ENCODE assay signal across 16 mouse cellular contexts in the genomic region with DNA sequence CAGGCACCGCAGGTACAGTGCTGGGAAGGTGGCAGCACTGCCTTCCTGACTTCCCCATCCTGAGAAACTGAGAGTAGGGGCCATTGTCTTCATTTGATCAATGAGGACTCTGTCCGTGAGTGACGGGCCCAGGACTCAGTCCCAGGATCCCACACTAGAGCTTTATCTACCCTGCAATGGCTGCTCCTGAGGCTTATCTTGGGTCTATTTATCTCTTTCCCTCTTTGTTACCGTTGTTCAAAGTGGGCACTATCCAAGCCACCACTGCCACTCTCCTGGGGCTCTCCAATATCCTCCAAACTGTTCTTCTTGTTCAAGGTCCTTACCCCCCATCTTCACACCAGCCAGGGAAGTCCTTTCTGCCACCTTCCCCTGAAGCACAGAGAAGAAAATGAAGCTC. TPM values are rescaled to one million over a fixed set of nuclear protein-coding genes. Genes with fewer than 3 reads are reported as not detected.
DNase-seq lines count a peak whose midpoint lies in the region; ATAC-seq and TF ChIP-seq lines count a peak whose summit lies in the region.
"Had no signal": no experiment of that assay in that cellular context is flagged by ENCODE, and none has a peak within 500 bp of the region (broad histone marks: within the 10 kb centered on the region; RNA-seq: fewer than 3 reads in every experiment).

No protein-coding gene starts in this region.

- no peak overlapping the region for H3K4me2 ChIP-seq in intestine, postnatal 0 days (replicated peaks; ENCODE audit: low read depth)
- H3K4me2 ChIP-seq in forebrain, embryonic 13.5 days: no peak overlapping the region
- H3K4me2 ChIP-seq in stomach, postnatal 0 days (replicated peaks; ENCODE audit: low read depth): no peak overlapping the region
- H3K4me2 ChIP-seq: embryonic facial prominence, embryonic 13.5 days; heart, embryonic 11.5 days; midbrain, embryonic 11.5 days had no signal

- H3K27me3 ChIP-seq in heart, adult 2 months (ENCODE audit: control insufficient read depth, insufficient read depth, low read length): no peaks in the 10 kb centered on the region
- H3K27me3 ChIP-seq in liver, adult 2 months (ENCODE audit: control insufficient read depth, insufficient read depth, low read length): no peaks in the 10 kb centered on the region
- no peaks in the 10 kb centered on the region for H3K27me3 ChIP-seq in intestine, postnatal 0 days (replicated peaks; ENCODE audit: control insufficient read depth, insufficient read depth, low read length)
- no peaks in the 10 kb centered on the region for H3K27me3 ChIP-seq in forebrain, embryonic 13.5 days
- no peaks in the 10 kb centered on the region for H3K27me3 ChIP-seq in stomach, postnatal 0 days (ENCODE audit: control insufficient read depth, insufficient read depth, low read length)
- H3K27me3 ChIP-seq: CH12.LX had no signal

- H3K79me2 ChIP-seq in heart, adult 2 months (replicated peaks; ENCODE audit: control insufficient read depth, insufficient read depth, low read length): no peaks in the 10 kb centered on the region
- H3K79me2 ChIP-seq in liver, adult 2 months (ENCODE audit: control insufficient read depth, insufficient read depth, low read length): no peaks in the 10 kb centered on the region
- no peaks in the 10 kb centered on the region for H3K79me2 ChIP-seq in macrophage (ENCODE audit: inconsistent target)

- intact Hi-C loops in heart, adult 2 months (cut with DNase I): loop anchor here (1.0 kb wide), 1 partner anchor 18 kb away; no protein-coding TSS in a partner anchor
- intact Hi-C loops in heart, postnatal 36 days (cut with DNase I): loop anchor here (2.0 kb wide), 1 partner anchor 18 kb away; no protein-coding TSS in a partner anchor

- no peak for ATAC-seq in intestine, postnatal 0 days
- ATAC-seq in forebrain, embryonic 13.5 days: no peak
- no peak for ATAC-seq in stomach, postnatal 0 days (ENCODE audit: low FRiP score, low TSS enrichment)

- H3K27ac ChIP-seq in heart, adult 2 months: peak overlapping the region; percentile 78
- H3K27ac ChIP-seq in liver, adult 2 months (replicated peaks; ENCODE audit: insufficient read depth, low read depth, low read length): peak overlapping the region; percentile 14
- peak overlapping the region; percentile 85 for H3K27ac ChIP-seq in intestine, postnatal 0 days (ENCODE audit: low read depth, low read length)
- peak overlapping the region; percentile 68 for H3K27ac ChIP-seq in macrophage
- no peak overlapping the region for H3K27ac ChIP-seq in forebrain, embryonic 13.5 days
- H3K27ac ChIP-seq in stomach, postnatal 0 days (replicated peaks): no peak overlapping the region
- H3K27ac ChIP-seq: embryonic facial prominence, embryonic 13.5 days had no signal

- no peak for TF ChIP-seq EP300 in heart, adult 2 months (IDR thresholded peaks at IDR 0.05; ENCODE audit: insufficient read depth, low read depth, low read length)
- no peak for TF ChIP-seq EP300 in stomach, postnatal 0 days (optimal IDR thresholded peaks at IDR 0.05)

- no peaks in the 10 kb centered on the region for H3K36me3 ChIP-seq in heart, adult 2 months (ENCODE audit: control insufficient read depth, insufficient read depth, low read length)
- no peaks in the 10 kb centered on the region for H3K36me3 ChIP-seq in liver, adult 2 months (ENCODE audit: control insufficient read depth, insufficient read depth, low read length)
- H3K36me3 ChIP-seq in intestine, postnatal 0 days (ENCODE audit: control insufficient read depth, insufficient read depth): no peaks in the 10 kb centered on the region
- H3K36me3 ChIP-seq in macrophage (ENCODE audit: inconsistent target): no peaks in the 10 kb centered on the region
- H3K36me3 ChIP-seq in forebrain, embryonic 13.5 days (ENCODE audit: poor library complexity, severe bottlenecking): no peaks in the 10 kb centered on the region
- H3K36me3 ChIP-seq in stomach, postnatal 0 days (ENCODE audit: control insufficient read depth, insufficient read depth, low read length): no peaks in the 10 kb centered on the region
- H3K36me3 ChIP-seq: embryonic facial prominence, embryonic 13.5 days had no signal

- no peak for TF ChIP-seq CTCF in heart, adult 2 months (IDR thresholded peaks at IDR 0.05)
- no peak for TF ChIP-seq CTCF in liver, adult 2 months (IDR thresholded peaks at IDR 0.05; ENCODE audit: low read depth, low read length)
- no peak for TF ChIP-seq CTCF in intestine, postnatal 0 days (IDR thresholded peaks at IDR 0.05; ENCODE audit: low read depth)
- TF ChIP-seq CTCF in stomach, postnatal 0 days (IDR thresholded peaks at IDR 0.05; ENCODE audit: low read depth): no peak

- no peaks in the 10 kb centered on the region for H3K9me3 ChIP-seq in intestine, postnatal 0 days (ENCODE audit: control insufficient read depth)
- no peaks in the 10 kb centered on the region for H3K9me3 ChIP-seq in forebrain, embryonic 13.5 days (replicated peaks)
- H3K9me3 ChIP-seq in stomach, postnatal 0 days (ENCODE audit: control insufficient read depth, low read length): no peaks in the 10 kb centered on the region
- H3K9me3 ChIP-seq: embryonic facial prominence, embryonic 13.5 days had no signal

- H3K4me1 ChIP-seq in heart, adult 2 months (ENCODE audit: control insufficient read depth, insufficient read depth, low read length): peaks cover 22% of the 10 kb centered on the region
- H3K4me1 ChIP-seq in liver, adult 2 months (ENCODE audit: control insufficient read depth, insufficient read depth, low read length): peaks cover 8% of the 10 kb centered on the region; the same call in 1 of the 2 replicates
- H3K4me1 ChIP-seq in intestine, postnatal 0 days (replicated peaks; ENCODE audit: control insufficient read depth, insufficient read depth, low read length): peaks cover 6% of the 10 kb centered on the region
- peaks cover 25% of the 10 kb centered on the region for H3K4me1 ChIP-seq in forebrain, embryonic 13.5 days
- no peaks in the 10 kb centered on the region for H3K4me1 ChIP-seq in stomach, postnatal 0 days (replicated peaks; ENCODE audit: control insufficient read depth, insufficient read depth)

- no peak for DNase-seq in heart, adult 2 months
- DNase-seq in heart, postnatal 36 days: no peak
- no peak for DNase-seq in liver, adult 2 months (ENCODE audit: extremely low read depth, low read depth, low spot score)
- no peak for DNase-seq in liver
- no peak for DNase-seq in stomach, postnatal 0 days (ENCODE audit: low spot score)
- DNase-seq: cerebellum, adult 9-10 months; gastrocnemius, postnatal 36 days; lung, postnatal 14 days; right cerebral cortex, postnatal 25 days had no signal

- no peak overlapping the region for H3K4me3 ChIP-seq in heart, adult 2 months
- no peak overlapping the region for H3K4me3 ChIP-seq in liver, adult 2 months (ENCODE audit: insufficient read depth, low read depth, low read length)
- no peak overlapping the region for H3K4me3 ChIP-seq in intestine, postnatal 0 days (ENCODE audit: low read depth, low read length)
- no peak overlapping the region for H3K4me3 ChIP-seq in macrophage (ENCODE audit: inconsistent target)
- no peak overlapping the region for H3K4me3 ChIP-seq in forebrain, embryonic 13.5 days
- no peak overlapping the region for H3K4me3 ChIP-seq in stomach, postnatal 0 days (ENCODE audit: low read depth, low read length)
- H3K4me3 ChIP-seq: embryonic facial prominence, embryonic 13.5 days had no signal

- H3K9ac ChIP-seq in heart, adult 2 months (ENCODE audit: low read depth, low read length): no peak overlapping the region
- H3K9ac ChIP-seq in liver, adult 2 months (ENCODE audit: low read depth, low read length): no peak overlapping the region
- no peak overlapping the region for H3K9ac ChIP-seq in intestine, postnatal 0 days (ENCODE audit: low read depth, low read length)
- no peak overlapping the region for H3K9ac ChIP-seq in forebrain, embryonic 13.5 days
- no peak overlapping the region for H3K9ac ChIP-seq in stomach, postnatal 0 days (ENCODE audit: low read length)
- H3K9ac ChIP-seq: embryonic facial prominence, embryonic 13.5 days had no signal

- 40% methylated on average over 4 of the region's 4 CpGs for WGBS in heart, adult 2 months
- WGBS in liver, adult 2 months: 56% methylated on average over 4 of the region's 4 CpGs
- WGBS in intestine, postnatal 0 days: 49% methylated on average over 4 of the region's 4 CpGs
- 94% methylated on average over 4 of the region's 4 CpGs for WGBS in macrophage (ENCODE audit: missing documents)
- WGBS in forebrain, embryonic 13.5 days: 75% methylated on average over 4 of the region's 4 CpGs
- WGBS in stomach, postnatal 0 days: 59% methylated on average over 4 of the region's 4 CpGs

- no peak for TF ChIP-seq POLR2A in heart, adult 2 months (IDR thresholded peaks at IDR 0.05; ENCODE audit: insufficient read depth, low read depth, low read length)
- TF ChIP-seq POLR2A in liver, adult 2 months (IDR thresholded peaks at IDR 0.05; ENCODE audit: extremely low read depth, insufficient read depth, low read length): no peak

RNA-seq across cellular contexts. Expression of a gene that starts 34.8 kb away (rescaled TPM):
- total RNA-seq in heart, adult 2 months (2021): 10 to 100 TPM; 12.5 to 16.8 TPM
- polyA plus RNA-seq in heart, adult 2 months (2012; rRNA removed): 9.8 and 13.5 TPM in 2 replicates
- 10 to 100 TPM; 13.2 to 15.5 TPM for total RNA-seq in heart, postnatal 36 days (2021)
- 2.8 and 3.2 TPM in 2 replicates for total RNA-seq in liver, adult 2 months (2014; rRNA removed)
- polyA plus RNA-seq in liver, adult 2 months (2012; rRNA removed): 2.5 and 2.6 TPM in 2 replicates
- polyA plus RNA-seq in intestine, postnatal 0 days (2015; fragmentation: Nextera tagmentation; extraction: Ambion mirVana): 6.1 and 6.8 TPM in 2 replicates
- total RNA-seq in macrophage (2018; cell fraction: chromatin; rRNA removed): 100 to 1,000 TPM in 15 of 26 experiments, 10 to 100 TPM in 11; 37.6 to 232 (median 114) TPM
- total RNA-seq in macrophage (2018; cell fraction: cytosol; rRNA removed): 100 to 1,000 TPM in 16 of 26 experiments, 10 to 100 TPM in 10; 68.0 to 298 (median 132) TPM
- total RNA-seq in macrophage (2018; cell fraction: nucleus; rRNA removed): 100 to 1,000 TPM in 22 of 26 experiments, 10 to 100 TPM in 4; 58.9 to 356 (median 241) TPM
- 24.7 to 56.1 TPM (median 49.7 TPM) in 3 replicates for polyA plus RNA-seq in macrophage (2018)
- 8.6 and 12.2 TPM in 2 replicates for polyA plus RNA-seq in forebrain, embryonic 13.5 days (2015; fragmentation: Nextera tagmentation; extraction: Ambion mirVana)
- 7.3 and 11.2 TPM in 2 replicates for polyA plus RNA-seq in stomach, postnatal 0 days (2015; fragmentation: Nextera tagmentation; extraction: Ambion mirVana)

Comparison
In these comparisons a context has a peak if more than half of its experiments do, and no peak if none do; other contexts are left out.
1. H3K27ac ChIP-seq: peak in heart, adult 2 months (single experiment), liver, adult 2 months (single experiment), intestine, postnatal 0 days (single experiment) and macrophage (single experiment); none in forebrain, embryonic 13.5 days (single experiment) and stomach, postnatal 0 days (single experiment).